Mouse (Mus musculus): Measurements from ENCODE around the gene Elmo3.

DNA sequence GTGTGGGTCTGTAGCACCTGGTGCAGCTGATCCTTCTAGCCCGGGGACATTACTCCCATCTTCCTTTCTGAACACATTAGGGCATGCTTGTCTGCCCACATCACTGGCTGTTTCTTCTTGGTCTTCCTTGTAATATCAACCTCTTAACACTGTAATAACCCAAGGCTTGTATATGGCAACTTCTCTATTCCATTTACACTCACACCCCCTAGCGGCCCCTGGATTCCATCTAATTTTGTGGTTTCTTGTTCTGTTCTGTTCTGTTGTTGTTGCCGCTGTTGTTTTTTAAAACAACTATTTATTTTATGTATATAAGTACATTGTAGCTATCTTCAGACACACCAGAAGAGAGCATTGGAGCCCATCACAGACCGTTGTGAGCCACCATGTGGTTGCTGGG is 18.5 kb upstream of the Elmo3 start:
- no peak for TF ChIP-seq CTCF (IDR thresholded peaks at IDR 0.05; ENCODE audit: control insufficient read depth, insufficient read depth, low read length)
- TF ChIP-seq POLR2A (IDR thresholded peaks at IDR 0.05; ENCODE audit: borderline replicate concordance, control insufficient read depth, low read depth, low read length): no peak
